Mouse (Mus musculus) kidney, postnatal 10 days (tissue): ENCODE results near the gene Nub1.

ENCODE experiments used
- DNase-seq: peaks from one replicate; pipeline ENCODE4 v3.0.0; 2021; ENCODE audit warnings: mixed read lengths

The Nub1 gene

GRCm38 (mm10) chr5:24704615-24705014 lies 19.3 kb downstream of the Nub1 start:
- no peak for DNase-seq

- peak; percentile 80 for DNase-seq
Observed at GRCm38 (mm10) chr5:24709962-24710361, 24.6 kb downstream of the Nub1 start.

- no peak for DNase-seq
Observed at GRCm38 (mm10) chr5:24711615-24712014, 26.3 kb downstream of the Nub1 start.

- DNase-seq, result no peak
Observed at GRCm38 (mm10) chr5:24713199-24713598, 27.9 kb downstream of the Nub1 start.

- peak; percentile 31 for DNase-seq
Observed at GRCm38 (mm10) chr5:24713987-24714386, 28.7 kb downstream of the Nub1 start.

GRCm38 (mm10) chr5:24718076-24718475 lies 32.7 kb downstream of the Nub1 start:
- no peak for DNase-seq

GRCm38 (mm10) chr5:24719852-24720251 lies 34.5 kb downstream of the Nub1 start:
- DNase-seq, result no peak

- DNase-seq, result no peak
Observed at GRCm38 (mm10) chr5:24723527-24724269, 38.4 kb downstream of the Nub1 start.

GRCm38 (mm10) chr5:24724270-24724634 lies 38.9 kb downstream of the Nub1 start:
- DNase-seq, result no peak

- DNase-seq, result peak; percentile 65
Observed at GRCm38 (mm10) chr5:24724805-24725204, 39.5 kb downstream of the Nub1 start.

- no peak for DNase-seq
Observed at GRCm38 (mm10) chr5:24725897-24726296, 40.6 kb downstream of the Nub1 start.

- peak; percentile 85 for DNase-seq
Observed at GRCm38 (mm10) chr5:24726901-24727836, 41.8 kb downstream of the Nub1 start.

GRCm38 (mm10) chr5:24729797-24730487 lies 44.6 kb downstream of the Nub1 start:
- DNase-seq, result peak; percentile 51

- peak; percentile 80 for DNase-seq
Observed at GRCm38 (mm10) chr5:24730488-24730871, 45.1 kb downstream of the Nub1 start, which contains the start of gene Wdr86. Gene Wdr86 (minus strand): TSS chr5:24730727.

GRCm38 (mm10) chr5:24730986-24731385 lies 45.7 kb downstream of the Nub1 start:
- peak; percentile 71 for DNase-seq

GRCm38 (mm10) chr5:24733134-24733533 lies 47.8 kb downstream of the Nub1 start:
- DNase-seq, result peak; percentile 84

GRCm38 (mm10) chr5:24733771-24734426 lies 48.6 kb downstream of the Nub1 start:
- peak; percentile 26 for DNase-seq

GRCm38 (mm10) chr5:24737595-24737994 lies 52.3 kb downstream of the Nub1 start:
- DNase-seq, result no peak

GRCm38 (mm10) chr5:24738517-24738916 lies 53.2 kb downstream of the Nub1 start:
- no peak for DNase-seq

- peak; percentile 90 for DNase-seq
Observed at GRCm38 (mm10) chr5:24739141-24739753, 53.9 kb downstream of the Nub1 start.

GRCm38 (mm10) chr5:24741172-24741885 lies 56.0 kb downstream of the Nub1 start:
- peak; percentile 33 for DNase-seq
